Comparison of ENCODE assay signal across 8 mouse cellular contexts in the genomic region with DNA sequence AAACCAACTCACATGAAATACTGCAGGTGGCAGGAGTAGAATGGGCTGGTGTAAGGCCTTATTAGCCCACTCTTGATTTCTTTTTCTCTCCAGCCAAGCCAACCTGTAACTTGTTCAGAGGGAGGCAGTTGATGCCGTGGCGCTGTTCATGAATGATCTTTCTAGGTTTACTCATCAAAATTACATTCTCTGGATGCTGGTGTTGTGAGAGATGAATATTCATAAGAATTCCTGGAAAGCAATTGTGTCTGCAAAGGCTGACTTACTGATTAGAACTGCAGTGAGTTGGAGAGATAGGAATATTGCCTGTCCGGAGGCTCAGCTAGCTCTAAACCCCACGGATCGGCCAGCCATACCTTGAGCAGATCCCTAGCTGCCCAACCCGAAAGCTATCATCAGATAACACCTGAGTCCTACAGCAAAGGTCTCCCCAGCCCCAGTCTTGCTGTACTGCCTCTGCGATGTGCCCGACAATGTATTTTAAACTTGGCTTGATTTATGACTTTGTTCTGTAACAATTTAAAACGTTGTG. TPM values are rescaled to one million over a fixed set of nuclear protein-coding genes. Genes with fewer than 3 reads are reported as not detected.
A peak's percentile ranks its signal among the peaks of the same experiment; 100 is the strongest.
DNase-seq lines count a peak whose midpoint lies in the region; ATAC-seq lines count a peak whose summit lies in the region.

No protein-coding gene starts in this region.

- no peaks in the 10 kb centered on the region for H3K9me3 ChIP-seq in heart, embryonic 15.5 days (replicated peaks)
- H3K9me3 ChIP-seq in hindbrain, embryonic 14.5 days (ENCODE audit: control insufficient read depth, low read length), result no peaks in the 10 kb centered on the region
- no peaks in the 10 kb centered on the region for H3K9me3 ChIP-seq in midbrain, embryonic 12.5 days

- H3K4me1 ChIP-seq in heart, embryonic 15.5 days (replicated peaks), result peaks cover 9% of the 10 kb centered on the region
- peaks cover 2% of the 10 kb centered on the region; the same call in 1 of the 2 replicates for H3K4me1 ChIP-seq in brown adipose tissue, adult 24 weeks (ENCODE audit: control insufficient read depth, insufficient read depth, insufficient read length, low read length)
- H3K4me1 ChIP-seq in hindbrain, embryonic 14.5 days (replicated peaks; ENCODE audit: control insufficient read depth, insufficient read depth, low read length), result peaks cover 9% of the 10 kb centered on the region; the same call in 1 of the 2 replicates
- H3K4me1 ChIP-seq in midbrain, embryonic 12.5 days, result peaks cover 17% of the 10 kb centered on the region

- intact Hi-C loops in left cerebral cortex, postnatal 14 days (cut with DNase I), result no loop called here

- 0 out of 2 replicates have a peak overlapping the region, but pooled peaks have one; percentile 72 for H3K27ac ChIP-seq in heart, embryonic 15.5 days
- H3K27ac ChIP-seq in brown adipose tissue, adult 24 weeks (replicated peaks; ENCODE audit: low read depth, low read length), result no peak overlapping the region
- H3K27ac ChIP-seq in hindbrain, embryonic 14.5 days, result peak overlapping the region; percentile 46; the same call in 1 of the 2 replicates
- H3K27ac ChIP-seq in midbrain, embryonic 12.5 days (replicated peaks), result no peak overlapping the region

- no peak for ATAC-seq in heart, embryonic 15.5 days (replicated peaks; ENCODE audit: insufficient number of reproducible peaks, insufficient read depth, low FRiP score, low read depth)
- ATAC-seq in hindbrain, embryonic 14.5 days (ENCODE audit: low FRiP score), result no peak
- ATAC-seq in midbrain, embryonic 12.5 days (ENCODE audit: low FRiP score, low read depth), result no peak

- peaks cover 13% of the 10 kb centered on the region for H3K36me3 ChIP-seq in heart, embryonic 15.5 days
- peaks cover 21% of the 10 kb centered on the region for H3K36me3 ChIP-seq in hindbrain, embryonic 14.5 days (replicated peaks; ENCODE audit: control insufficient read depth, insufficient read depth)
- peaks cover 13% of the 10 kb centered on the region for H3K36me3 ChIP-seq in midbrain, embryonic 12.5 days

- H3K27me3 ChIP-seq in heart, embryonic 15.5 days, result no peaks in the 10 kb centered on the region
- H3K27me3 ChIP-seq in hindbrain, embryonic 14.5 days (ENCODE audit: control insufficient read depth, insufficient read depth, low read length), result no peaks in the 10 kb centered on the region
- no peaks in the 10 kb centered on the region for H3K27me3 ChIP-seq in midbrain, embryonic 12.5 days

- 53% methylated on average over 9 of the region's 9 CpGs for WGBS in heart, embryonic 15.5 days
- 54% methylated on average over 9 of the region's 9 CpGs for WGBS in hindbrain, embryonic 14.5 days
- WGBS in midbrain, embryonic 12.5 days, result 66% methylated on average over 9 of the region's 9 CpGs

- no peak overlapping the region for H3K9ac ChIP-seq in heart, embryonic 15.5 days
- H3K9ac ChIP-seq in hindbrain, embryonic 14.5 days, result peak overlapping the region; percentile 62; the same call in 1 of the 2 replicates
- peak overlapping the region; percentile 72; the same call in 1 of the 2 replicates for H3K9ac ChIP-seq in midbrain, embryonic 12.5 days (replicated peaks)

- peak overlapping the region; percentile 72 for H3K4me3 ChIP-seq in heart, embryonic 15.5 days
- H3K4me3 ChIP-seq in brown adipose tissue, adult 24 weeks (ENCODE audit: insufficient read depth, low read depth, low read length), result peak overlapping the region; percentile 76
- peak overlapping the region; percentile 49 for H3K4me3 ChIP-seq in hindbrain, embryonic 14.5 days (replicated peaks; ENCODE audit: low read length)
- H3K4me3 ChIP-seq in midbrain, embryonic 12.5 days, result peak overlapping the region; percentile 71

- no peak for DNase-seq in heart, adult 9 months (ENCODE audit: low spot score in 2 of 2)
- DNase-seq in hindbrain, embryonic 14.5 days (ENCODE audit: low spot score), result no peak
- DNase-seq in retina, postnatal 1 day, result no peak
- DNase-seq in embryo, embryonic 10.5 days (ENCODE audit: low spot score), result no peak
- DNase-seq in left cerebral cortex, postnatal 14 days (ENCODE audit: low spot score in 2 of 2), result no peak

- H3K4me2 ChIP-seq in heart, embryonic 15.5 days, result peak overlapping the region; percentile 77
- H3K4me2 ChIP-seq in hindbrain, embryonic 14.5 days (replicated peaks), result peak overlapping the region; percentile 75
- peak overlapping the region; percentile 77 for H3K4me2 ChIP-seq in midbrain, embryonic 12.5 days (replicated peaks)

RNA-seq across cellular contexts. Expression of a gene that starts 0.5 kb away (rescaled TPM):
- polyA plus RNA-seq in heart, embryonic 15.5 days (2015; fragmentation: Nextera tagmentation; extraction: Ambion mirVana), result 7.6 and 9.8 TPM in 2 replicates
- 2.8 and 5.9 TPM in 2 replicates for polyA plus RNA-seq in brown adipose tissue, adult 24 weeks (2012; ENCODE audit: insufficient read depth, insufficient read length, missing spikeins)
- polyA plus RNA-seq in hindbrain, embryonic 14.5 days (2014; fragmentation: Nextera tagmentation; extraction: Ambion mirVana), result 4.0 and 4.9 TPM in 2 replicates
- 11.2 and 12.4 TPM in 2 replicates for polyA plus RNA-seq in midbrain, embryonic 12.5 days (2016; fragmentation: Nextera tagmentation; extraction: Ambion mirVana)
- total RNA-seq in left cerebral cortex, postnatal 14 days (2021), result 1 to 10 TPM; 1.8 to 2.7 TPM

RNA-seq across cellular contexts. Expression of a gene that starts 0.6 kb away (rescaled TPM):
- polyA plus RNA-seq in heart, embryonic 15.5 days (2015; fragmentation: Nextera tagmentation; extraction: Ambion mirVana), result 89.5 and 96.8 TPM in 2 replicates
- polyA plus RNA-seq in brown adipose tissue, adult 24 weeks (2012; ENCODE audit: insufficient read depth, insufficient read length, missing spikeins), result 50.6 and 71.3 TPM in 2 replicates
- 69.5 and 80.1 TPM in 2 replicates for polyA plus RNA-seq in hindbrain, embryonic 14.5 days (2014; fragmentation: Nextera tagmentation; extraction: Ambion mirVana)
- 86.4 and 91.2 TPM in 2 replicates for polyA plus RNA-seq in midbrain, embryonic 12.5 days (2016; fragmentation: Nextera tagmentation; extraction: Ambion mirVana)
- 10 to 100 TPM; 59.9 to 62.4 TPM for total RNA-seq in left cerebral cortex, postnatal 14 days (2021)

RNA-seq across cellular contexts. Expression of a gene that starts 10.3 kb away (rescaled TPM):
- polyA plus RNA-seq in heart, embryonic 15.5 days (2015; fragmentation: Nextera tagmentation; extraction: Ambion mirVana), result 65.8 and 67.0 TPM in 2 replicates
- polyA plus RNA-seq in brown adipose tissue, adult 24 weeks (2012; ENCODE audit: insufficient read depth, insufficient read length, missing spikeins), result 95.2 and 117 TPM in 2 replicates
- polyA plus RNA-seq in hindbrain, embryonic 14.5 days (2014; fragmentation: Nextera tagmentation; extraction: Ambion mirVana), result 36.2 and 40.4 TPM in 2 replicates
- 48.5 and 52.6 TPM in 2 replicates for polyA plus RNA-seq in midbrain, embryonic 12.5 days (2016; fragmentation: Nextera tagmentation; extraction: Ambion mirVana)
- total RNA-seq in left cerebral cortex, postnatal 14 days (2021), result 10 to 100 TPM; 36.3 to 37.0 TPM

RNA-seq across cellular contexts. Expression of a gene that starts 24.7 kb away (rescaled TPM):
- 54.6 and 63.0 TPM in 2 replicates for polyA plus RNA-seq in heart, embryonic 15.5 days (2015; fragmentation: Nextera tagmentation; extraction: Ambion mirVana)
- polyA plus RNA-seq in brown adipose tissue, adult 24 weeks (2012; ENCODE audit: insufficient read depth, insufficient read length, missing spikeins), result 12.6 and 17.4 TPM in 2 replicates
- 71.6 and 74.4 TPM in 2 replicates for polyA plus RNA-seq in hindbrain, embryonic 14.5 days (2014; fragmentation: Nextera tagmentation; extraction: Ambion mirVana)
- 85.1 and 87.2 TPM in 2 replicates for polyA plus RNA-seq in midbrain, embryonic 12.5 days (2016; fragmentation: Nextera tagmentation; extraction: Ambion mirVana)
- total RNA-seq in left cerebral cortex, postnatal 14 days (2021), result 10 to 100 TPM; 15.6 to 17.8 TPM

Comparison
In these comparisons a context has a peak if more than half of its experiments do, and no peak if none do; other contexts are left out.
1. H3K27ac ChIP-seq: peak in heart, embryonic 15.5 days (single experiment) and hindbrain, embryonic 14.5 days (single experiment); none in brown adipose tissue, adult 24 weeks (single experiment) and midbrain, embryonic 12.5 days (single experiment).
2. Peak in every context shown above with its lines, with median percentiles within 50 percentile points of each other: H3K4me2 ChIP-seq and H3K4me3 ChIP-seq.